Mouse (Mus musculus): ENCODE results near the gene Kndc1. TPM values are rescaled to one million over a fixed set of nuclear protein-coding genes. Genes with fewer than 3 reads are reported as not detected.

The Kndc1 gene
- polyA plus RNA-seq, 1 experiment from 2014 or later, result 16.5 TPM

DNA sequence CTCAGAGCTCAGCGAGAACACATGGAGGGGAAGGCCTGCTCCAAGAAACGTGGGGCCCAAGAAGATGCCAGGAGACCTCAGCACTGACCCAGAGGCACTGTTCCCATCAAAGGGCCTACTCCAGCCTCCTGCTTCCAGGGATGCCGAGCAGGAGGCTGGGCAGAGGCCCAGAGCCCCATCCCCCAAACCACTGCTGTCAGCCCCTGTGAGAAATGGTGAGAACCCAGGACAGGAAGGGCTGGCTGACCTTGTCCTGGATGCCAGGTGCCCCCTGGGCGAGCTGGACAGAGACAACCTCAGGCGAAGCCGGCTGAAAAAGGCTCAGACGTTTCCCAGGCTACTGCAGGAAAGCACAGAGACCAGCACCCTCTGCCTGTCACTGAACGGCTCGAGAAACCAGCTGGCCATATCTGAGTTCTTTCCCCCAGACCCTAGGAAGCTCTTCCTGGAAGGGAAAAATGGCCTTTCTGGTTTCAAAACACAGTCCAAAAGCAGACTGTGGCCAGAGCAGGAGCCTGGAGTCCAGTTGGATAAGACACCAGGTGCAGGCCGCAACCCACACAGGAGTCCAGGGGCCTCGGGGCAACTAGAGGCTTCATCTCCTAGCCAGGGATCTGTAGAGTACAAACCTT, 15.8 kb downstream of the Kndc1 start:
- peaks cover 6% of the 10 kb centered on the region; the same call in 1 of the 2 replicates for H3K27me3 ChIP-seq (replicated peaks; ENCODE audit: control insufficient read depth, insufficient read depth, low read length)
- WGBS, result 51% methylated on average over 11 of the region's 11 CpGs
- H3K4me1 ChIP-seq (ENCODE audit: control insufficient read depth, insufficient read depth, low read depth, low read length), result peaks cover 15% of the 10 kb centered on the region
- no peaks in the 10 kb centered on the region for H3K9me3 ChIP-seq (ENCODE audit: control insufficient read depth, low read length)
- H3K27ac ChIP-seq (ENCODE audit: low read depth, low read length), result no peak overlapping the region
- H3K9ac ChIP-seq (ENCODE audit: low read depth, low read length), result no peak overlapping the region
- no peak overlapping the region for H3K4me2 ChIP-seq (ENCODE audit: low read length)
- no peak for ATAC-seq
- no peak overlapping the region for H3K4me3 ChIP-seq (ENCODE audit: low read length)
- H3K36me3 ChIP-seq (ENCODE audit: control insufficient read depth, insufficient read depth, low read length), result no peaks in the 10 kb centered on the region; the same call in 1 of the 2 replicates

DNA sequence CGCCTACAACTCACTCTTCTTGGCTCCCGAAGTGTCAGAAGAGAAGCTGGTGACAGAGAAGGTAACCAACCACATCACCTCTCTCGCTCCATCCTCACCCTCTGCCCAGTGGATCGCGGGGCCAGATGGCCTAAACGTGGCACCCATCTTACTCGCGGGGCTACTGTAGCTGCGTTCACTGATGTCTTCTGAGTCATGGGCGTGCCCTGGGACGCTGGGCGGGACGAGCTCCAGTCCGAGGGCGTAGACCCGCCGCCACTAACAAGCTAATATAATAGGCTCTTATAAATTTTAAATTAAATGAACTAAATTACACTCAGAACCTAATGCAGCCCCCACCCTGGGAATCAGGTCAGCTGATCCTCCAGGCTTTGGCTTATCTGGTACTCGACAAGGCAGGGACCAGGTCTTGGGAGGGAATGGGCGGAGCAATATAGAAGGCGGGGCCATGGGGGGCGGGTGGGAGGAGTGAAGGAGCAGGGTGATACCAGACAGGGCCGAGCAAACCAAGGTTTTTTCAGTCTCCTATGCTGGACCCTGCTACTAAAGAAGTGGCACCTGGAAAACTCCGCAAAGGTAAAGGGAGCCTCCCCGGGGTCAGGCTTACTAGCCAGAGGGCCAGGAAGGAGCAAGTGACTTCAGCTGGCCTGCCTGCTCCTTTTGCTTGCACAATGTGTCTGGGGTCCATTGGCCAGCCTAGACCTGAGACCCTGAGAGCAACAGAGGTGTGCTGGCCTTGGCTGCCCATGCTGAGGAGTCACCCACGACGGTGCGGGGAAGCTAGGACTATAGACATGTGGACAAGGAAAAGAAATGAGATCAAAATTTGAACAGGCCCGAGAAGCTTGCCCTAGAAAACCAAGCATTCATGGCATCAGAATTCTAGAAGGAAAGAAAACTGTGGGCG, 19.9 kb downstream of the Kndc1 start:
- peaks cover 6% of the 10 kb centered on the region; the same call in 1 of the 2 replicates for H3K27me3 ChIP-seq (replicated peaks; ENCODE audit: control insufficient read depth, insufficient read depth, low read length)
- H3K4me2 ChIP-seq (ENCODE audit: low read length), result peak overlapping the region; percentile 46
- peaks cover 12% of the 10 kb centered on the region for H3K4me1 ChIP-seq (ENCODE audit: control insufficient read depth, insufficient read depth, low read depth, low read length)
- ATAC-seq, result peak; percentile 58
- WGBS, result 13% methylated on average over 29 of the region's 29 CpGs
- no peak overlapping the region for H3K9ac ChIP-seq (ENCODE audit: low read depth, low read length)
- H3K4me3 ChIP-seq (ENCODE audit: low read length), result peak overlapping the region; percentile 15
- H3K36me3 ChIP-seq (ENCODE audit: control insufficient read depth, insufficient read depth, low read length), result no peaks in the 10 kb centered on the region; the same call in 1 of the 2 replicates
- no peaks in the 10 kb centered on the region for H3K9me3 ChIP-seq (ENCODE audit: control insufficient read depth, low read length)
- H3K27ac ChIP-seq (ENCODE audit: low read depth, low read length), result no peak overlapping the region

DNA sequence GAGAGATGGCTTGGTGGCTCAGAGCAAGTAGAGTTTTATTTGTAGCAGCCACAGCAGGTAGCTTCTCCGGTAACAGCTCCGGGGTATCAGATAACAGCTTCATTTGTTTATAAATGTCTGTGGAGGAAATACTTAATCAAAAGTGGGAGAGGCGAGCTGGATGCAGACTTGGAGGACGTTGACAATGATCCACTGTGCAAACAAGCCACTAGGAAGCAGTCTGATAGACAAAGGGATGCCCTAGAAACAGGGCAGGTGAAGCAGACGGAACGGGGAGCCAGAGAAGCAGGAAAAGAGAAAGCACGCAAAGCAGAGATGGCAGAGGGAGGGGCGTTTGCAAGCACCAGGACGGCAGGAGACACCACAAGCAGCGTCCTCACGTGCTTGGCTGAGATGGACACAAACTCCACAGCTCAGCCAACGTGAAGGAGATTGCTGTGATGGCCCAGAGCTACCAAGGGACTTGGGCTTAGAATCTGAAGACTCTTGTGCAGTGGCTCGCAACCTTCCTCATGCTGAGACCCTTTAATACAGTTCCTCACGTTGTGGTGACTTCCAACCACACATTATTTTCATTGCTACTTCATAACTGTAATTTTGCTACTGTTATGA, 21.3 kb downstream of the Kndc1 start:
- no peak overlapping the region for H3K27ac ChIP-seq (ENCODE audit: low read depth, low read length)
- H3K9me3 ChIP-seq (ENCODE audit: control insufficient read depth, low read length), result no peaks in the 10 kb centered on the region
- no peak for ATAC-seq
- WGBS, result 5% methylated on average over 14 of the region's 14 CpGs
- no peak overlapping the region; the same call in 1 of the 2 replicates for H3K9ac ChIP-seq (ENCODE audit: low read depth, low read length)
- no peak overlapping the region for H3K4me3 ChIP-seq (ENCODE audit: low read length)
- peaks cover 7% of the 10 kb centered on the region for H3K4me1 ChIP-seq (ENCODE audit: control insufficient read depth, insufficient read depth, low read depth, low read length)
- peak overlapping the region; percentile 4; the same call in 1 of the 2 replicates for H3K4me2 ChIP-seq (ENCODE audit: low read length)
- H3K27me3 ChIP-seq (replicated peaks; ENCODE audit: control insufficient read depth, insufficient read depth, low read length), result peaks cover 6% of the 10 kb centered on the region; the same call in 1 of the 2 replicates
- H3K36me3 ChIP-seq (ENCODE audit: control insufficient read depth, insufficient read depth, low read length), result no peaks in the 10 kb centered on the region; the same call in 1 of the 2 replicates

DNA sequence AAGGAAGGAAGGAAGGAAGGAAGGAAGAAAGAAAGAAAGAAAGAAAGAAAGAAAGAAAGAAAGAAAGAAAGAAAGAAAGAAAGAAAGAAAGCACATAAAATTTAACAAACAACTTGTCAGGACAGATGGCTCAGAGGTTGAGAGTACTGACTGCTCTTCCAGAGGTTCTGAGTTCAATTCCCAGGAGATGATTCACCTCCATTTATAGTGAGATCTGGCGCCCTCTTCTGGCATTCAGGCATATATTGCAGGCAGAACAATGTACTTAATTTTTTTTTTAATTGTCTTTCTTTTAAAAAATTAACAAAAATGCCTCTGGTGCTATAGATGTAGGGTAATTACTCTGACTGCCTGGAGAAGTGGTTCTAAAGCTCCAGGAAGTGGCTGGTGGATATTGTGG, 21.8 kb downstream of the Kndc1 start:
- Histone ChIP-seq H3K4me2 (ENCODE audit: low read length) (no peak overlapping the region), H3K4me1 (ENCODE audit: control insufficient read depth, insufficient read depth, low read depth, low read length) (peaks cover 7% of the 10 kb centered on the region), H3K9ac (ENCODE audit: low read depth, low read length) (no peak overlapping the region), H3K4me3 (ENCODE audit: low read length) (no peak overlapping the region), H3K27me3 (replicated peaks; ENCODE audit: control insufficient read depth, insufficient read depth, low read length) (peaks cover 6% of the 10 kb centered on the region; the same call in 1 of the 2 replicates), H3K36me3 (ENCODE audit: control insufficient read depth, insufficient read depth, low read length) (peaks cover 5% of the 10 kb centered on the region; the same call in 1 of the 2 replicates), H3K27ac (ENCODE audit: low read depth, low read length) (no peak overlapping the region), H3K9me3 (ENCODE audit: control insufficient read depth, low read length) (no peaks in the 10 kb centered on the region)
- 7% methylated on average over 1 of the region's 1 CpGs for WGBS
- ATAC-seq, result no peak

DNA sequence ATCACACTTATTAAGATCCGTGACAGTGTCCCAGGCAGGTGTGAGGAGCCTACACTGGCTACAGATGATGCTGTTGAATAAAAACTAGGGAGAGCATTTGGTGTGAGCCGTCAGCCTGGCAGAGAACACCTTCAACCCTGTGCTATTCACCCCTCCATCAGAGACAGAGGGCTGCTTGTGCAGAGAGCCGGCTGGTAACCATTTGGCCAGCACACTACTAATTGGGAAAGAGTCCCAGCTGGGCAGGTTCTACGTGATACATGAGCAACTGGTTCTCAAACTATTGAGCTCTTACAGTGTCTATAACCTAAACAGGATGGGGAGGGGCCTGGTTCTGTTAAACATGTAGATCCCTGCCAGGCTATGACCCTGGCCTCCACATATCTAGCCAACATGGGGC, 23.8 kb downstream of the Kndc1 start:
- H3K36me3 ChIP-seq (ENCODE audit: control insufficient read depth, insufficient read depth, low read length), result peaks cover 6% of the 10 kb centered on the region; the same call in 1 of the 2 replicates
- no peaks in the 10 kb centered on the region for H3K9me3 ChIP-seq (ENCODE audit: control insufficient read depth, low read length)
- H3K4me2 ChIP-seq (ENCODE audit: low read length), result no peak overlapping the region
- peaks cover 6% of the 10 kb centered on the region; the same call in 1 of the 2 replicates for H3K27me3 ChIP-seq (replicated peaks; ENCODE audit: control insufficient read depth, insufficient read depth, low read length)
- no peak overlapping the region for H3K4me3 ChIP-seq (ENCODE audit: low read length)
- no peak overlapping the region for H3K9ac ChIP-seq (ENCODE audit: low read depth, low read length)
- no peak overlapping the region for H3K27ac ChIP-seq (ENCODE audit: low read depth, low read length)
- ATAC-seq, result no peak
- 73% methylated on average over 4 of the region's 4 CpGs for WGBS
- peaks cover 7% of the 10 kb centered on the region for H3K4me1 ChIP-seq (ENCODE audit: control insufficient read depth, insufficient read depth, low read depth, low read length)

DNA sequence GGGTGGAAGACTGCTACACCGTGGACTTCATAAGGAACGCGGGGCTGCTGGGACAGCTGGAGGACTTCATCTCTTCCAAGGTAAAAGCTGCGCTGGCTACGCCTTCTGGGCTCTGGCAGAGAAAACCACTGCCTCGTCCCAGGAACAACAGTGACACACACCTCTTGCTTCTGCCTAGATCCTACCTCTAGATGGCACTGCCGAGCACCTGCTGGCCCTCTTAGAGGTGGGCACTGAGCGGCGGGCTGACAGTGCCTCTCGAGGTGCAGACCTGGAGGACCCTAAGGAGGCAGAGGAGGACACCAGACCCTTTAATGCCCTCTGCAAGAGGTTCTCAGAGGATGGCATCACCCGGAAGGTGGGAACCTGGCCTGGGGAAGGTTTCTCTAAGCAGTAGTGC, 36.2 kb downstream of the Kndc1 start:
- ATAC-seq, result peak; percentile 48; the same call in 1 of the 2 replicates
- no peak overlapping the region for H3K4me3 ChIP-seq (ENCODE audit: low read length)
- H3K27me3 ChIP-seq (replicated peaks; ENCODE audit: control insufficient read depth, insufficient read depth, low read length), result peaks cover 3% of the 10 kb centered on the region; the same call in 1 of the 2 replicates
- no peak overlapping the region for H3K4me2 ChIP-seq (ENCODE audit: low read length)
- no peaks in the 10 kb centered on the region for H3K4me1 ChIP-seq (ENCODE audit: control insufficient read depth, insufficient read depth, low read depth, low read length)
- H3K9ac ChIP-seq (ENCODE audit: low read depth, low read length), result no peak overlapping the region
- H3K27ac ChIP-seq (ENCODE audit: low read depth, low read length), result no peak overlapping the region
- WGBS, result 15% methylated on average over 11 of the region's 11 CpGs
- peaks cover 27% of the 10 kb centered on the region for H3K36me3 ChIP-seq (ENCODE audit: control insufficient read depth, insufficient read depth, low read length)
- H3K9me3 ChIP-seq (ENCODE audit: control insufficient read depth, low read length), result no peaks in the 10 kb centered on the region

DNA sequence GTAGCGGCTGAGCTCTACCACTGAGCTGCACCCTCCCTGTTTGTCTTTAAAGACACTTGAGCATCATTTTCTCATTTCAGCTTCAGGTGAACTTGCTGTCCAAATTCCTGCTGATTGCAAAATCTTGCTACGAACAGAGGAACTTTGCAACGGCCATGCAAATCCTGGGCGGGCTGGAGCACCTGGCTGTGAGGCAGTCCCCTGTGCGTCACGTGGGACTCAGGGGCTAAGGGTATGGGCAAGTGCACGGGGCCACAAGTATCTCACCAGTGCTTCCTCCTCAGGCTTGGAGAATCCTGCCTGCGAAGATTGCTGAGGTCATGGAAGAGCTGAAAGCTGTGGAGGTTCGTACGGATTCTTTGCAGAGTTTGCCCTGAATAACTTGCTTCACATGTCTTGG, 42.2 kb downstream of the Kndc1 start:
- 90% methylated on average over 10 of the region's 10 CpGs for WGBS
- Histone ChIP-seq H3K27me3 (replicated peaks; ENCODE audit: control insufficient read depth, insufficient read depth, low read length) (no peaks in the 10 kb centered on the region; the same call in 1 of the 2 replicates), H3K27ac (ENCODE audit: low read depth, low read length) (no peak overlapping the region), H3K36me3 (ENCODE audit: control insufficient read depth, insufficient read depth, low read length) (peaks cover 13% of the 10 kb centered on the region), H3K9me3 (ENCODE audit: control insufficient read depth, low read length) (no peaks in the 10 kb centered on the region), H3K4me2 (ENCODE audit: low read length) (no peak overlapping the region), H3K4me3 (ENCODE audit: low read length) (no peak overlapping the region), H3K4me1 (ENCODE audit: control insufficient read depth, insufficient read depth, low read depth, low read length) (no peaks in the 10 kb centered on the region), H3K9ac (ENCODE audit: low read depth, low read length) (no peak overlapping the region)
- no peak for ATAC-seq

DNA sequence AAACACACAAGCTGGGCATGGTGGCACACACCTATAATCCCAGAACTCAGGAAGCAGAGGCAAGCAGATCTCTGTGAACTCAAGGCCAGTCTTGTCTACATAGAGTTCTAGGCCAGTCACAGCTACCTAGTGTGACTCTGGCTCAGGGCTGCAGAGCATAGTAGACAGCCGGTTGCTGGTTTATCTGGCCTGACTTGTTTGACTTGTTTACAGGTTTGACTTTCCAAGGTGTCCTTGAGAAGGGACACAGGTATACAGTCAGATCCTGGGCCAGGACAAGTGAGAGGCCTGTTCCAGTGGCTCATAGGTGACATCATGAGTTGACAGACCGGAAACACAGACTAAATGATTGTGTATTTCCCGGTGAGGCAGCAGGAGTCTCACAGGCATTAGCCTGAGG, 42.6 kb downstream of the Kndc1 start:
- no peak for ATAC-seq
- Histone ChIP-seq H3K36me3 (ENCODE audit: control insufficient read depth, insufficient read depth, low read length) (peaks cover 10% of the 10 kb centered on the region; the same call in 1 of the 2 replicates), H3K4me2 (ENCODE audit: low read length) (no peak overlapping the region), H3K27ac (ENCODE audit: low read depth, low read length) (no peak overlapping the region), H3K9me3 (ENCODE audit: control insufficient read depth, low read length) (no peaks in the 10 kb centered on the region), H3K4me1 (ENCODE audit: control insufficient read depth, insufficient read depth, low read depth, low read length) (no peaks in the 10 kb centered on the region), H3K4me3 (ENCODE audit: low read length) (no peak overlapping the region), H3K27me3 (replicated peaks; ENCODE audit: control insufficient read depth, insufficient read depth, low read length) (peaks cover 3% of the 10 kb centered on the region; the same call in 1 of the 2 replicates), H3K9ac (ENCODE audit: low read depth, low read length) (no peak overlapping the region)
- WGBS, result 80% methylated on average over 3 of the region's 3 CpGs

All from hindbrain, embryonic 16.5 days (tissue).